Mouse (Mus musculus) heart, embryonic 15.5 days (tissue): ENCODE measurements at regions not wholly inside any gene's neighbourhood (a gene's known extent, or its start where the extent isn't known, plus 50 kb on each side); places are given as distances from the start of the nearest gene placed in this dataset.

Experiments used
- ATAC-seq: fragments of 200-750 bp; cut with Nextera tagmentation; replicated peaks from 2 replicates; pipeline ENCODE4 v1.8.0; 2017; ENCODE audit warnings: low read depth, moderate TSS enrichment; ENCODE audit not compliant: insufficient number of reproducible peaks, insufficient read depth, low FRiP score
- H3K27ac ChIP-seq: fragments of 300-500 bp; sonication (generic); 2 replicates; pipeline ENCODE4 v1.5.1; 2015; ENCODE audit warnings: mild to moderate bottlenecking, inconsistent platforms
- H3K27me3 ChIP-seq: fragments of 300-500 bp; sonication (generic); 2 replicates; pipeline ENCODE4 v1.6.1; 2015; ENCODE audit warnings: inconsistent platforms
- H3K36me3 ChIP-seq: fragments of 300-500 bp; sonication (generic); 2 replicates; pipeline ENCODE4 v1.6.1; 2015; ENCODE audit warnings: mild to moderate bottlenecking, inconsistent platforms
- H3K4me1 ChIP-seq: fragments of 300-500 bp; sonication (generic); replicated peaks from 2 replicates; pipeline ENCODE4 v1.6.1; 2015; ENCODE audit warnings: inconsistent platforms
- H3K4me2 ChIP-seq: fragments of 300-500 bp; sonication (generic); 2 replicates; pipeline ENCODE4 v1.6.1; 2015; ENCODE audit warnings: inconsistent platforms, mild to moderate bottlenecking, moderate library complexity
- H3K4me3 ChIP-seq: fragments of 300-500 bp; sonication (generic); 2 replicates; pipeline ENCODE4 v1.5.1; 2015; ENCODE audit warnings: mild to moderate bottlenecking, inconsistent platforms
- H3K9ac ChIP-seq: fragments of 300-500 bp; sonication (generic); 2 replicates; pipeline ENCODE4 v1.6.1; 2015; ENCODE audit warnings: mild to moderate bottlenecking, inconsistent platforms
- H3K9me3 ChIP-seq: fragments of 300-500 bp; sonication (generic); replicated peaks from 2 replicates; pipeline ENCODE4 v1.6.1; 2016; ENCODE audit warnings: inconsistent platforms
- WGBS: fragments of 180-500 bp; shearing (Covaris S2); methylation state at CpG from one replicate; pipeline ENCODE4 v1.1.7; 2015; ENCODE audit warnings: mixed read lengths; 5-methylcytosine and 5-hydroxymethylcytosine counted together

- WGBS = 18% methylated on average over 16 of the region's 16 CpGs
- ATAC-seq = no peak
- H3K36me3 ChIP-seq = no peaks in the 10 kb centered on the region
- no peak overlapping the region for H3K27ac ChIP-seq
- H3K4me2 ChIP-seq = peak overlapping the region; percentile 40
- H3K9me3 ChIP-seq = no peaks in the 10 kb centered on the region
- no peak overlapping the region for H3K4me3 ChIP-seq
- H3K9ac ChIP-seq = no peak overlapping the region
- peaks cover 3% of the 10 kb centered on the region for H3K4me1 ChIP-seq
- no peaks in the 10 kb centered on the region; the same call in 1 of the 2 replicates for H3K27me3 ChIP-seq
Observed at GRCm38 (mm10) chr12:29232492-29233447, 295.4 kb upstream of the Myt1l start.

GRCm38 (mm10) chr12:29236496-29236895 is 291.7 kb upstream of the Myt1l start:
- 73% methylated on average over 2 of the region's 2 CpGs for WGBS
- H3K4me3 ChIP-seq = no peak overlapping the region

DNA sequence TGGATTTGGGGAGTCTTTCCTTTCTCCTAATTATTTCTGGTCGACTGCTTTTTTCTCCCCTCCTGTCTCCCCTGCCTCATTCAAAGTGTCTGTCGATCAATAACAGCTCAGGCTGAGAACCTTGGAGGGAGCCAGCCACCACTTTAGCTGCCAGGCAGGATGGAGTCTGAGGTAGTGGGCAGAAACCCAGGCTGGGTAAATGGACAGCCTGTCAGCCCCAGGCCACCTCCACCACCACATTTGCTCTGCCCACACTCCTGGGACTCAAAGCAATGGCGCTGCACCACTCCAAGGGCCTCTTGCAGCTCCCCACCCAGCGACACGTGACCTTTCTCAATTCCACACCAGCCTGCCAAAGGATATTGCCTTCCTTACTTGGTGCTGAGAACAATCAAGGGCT is 290.7 kb upstream of the Myt1l start:
- Histone ChIP-seq H3K36me3 (no peaks in the 10 kb centered on the region), H3K9me3 (no peaks in the 10 kb centered on the region), H3K4me1 (peaks cover 14% of the 10 kb centered on the region), H3K9ac (no peak overlapping the region), H3K4me3 (no peak overlapping the region), H3K27me3 (no peaks in the 10 kb centered on the region), H3K4me2 (no peak overlapping the region), H3K27ac (no peak overlapping the region)
- WGBS = 47% methylated on average over 5 of the region's 5 CpGs
- ATAC-seq = no peak

More at GRCm38 (mm10) chr12:29236496-29236895, 291.7 kb upstream of the Myt1l start:
- Histone ChIP-seq H3K4me1 (peaks cover 14% of the 10 kb centered on the region), H3K36me3 (no peaks in the 10 kb centered on the region), H3K9me3 (no peaks in the 10 kb centered on the region), H3K9ac (no peak overlapping the region), H3K27ac (no peak overlapping the region), H3K27me3 (no peaks in the 10 kb centered on the region), H3K4me2 (no peak overlapping the region)
- no peak for ATAC-seq

GRCm38 (mm10) chr12:29239482-29239881 is 288.7 kb upstream of the Myt1l start:
- Histone ChIP-seq H3K36me3 (no peaks in the 10 kb centered on the region), H3K4me2 (no peak overlapping the region), H3K4me1 (peaks cover 14% of the 10 kb centered on the region), H3K4me3 (no peak overlapping the region), H3K9me3 (no peaks in the 10 kb centered on the region), H3K9ac (no peak overlapping the region), H3K27me3 (no peaks in the 10 kb centered on the region), H3K27ac (no peak overlapping the region)
- no peak for ATAC-seq
- WGBS = 77% methylated on average over 3 of the region's 3 CpGs

DNA sequence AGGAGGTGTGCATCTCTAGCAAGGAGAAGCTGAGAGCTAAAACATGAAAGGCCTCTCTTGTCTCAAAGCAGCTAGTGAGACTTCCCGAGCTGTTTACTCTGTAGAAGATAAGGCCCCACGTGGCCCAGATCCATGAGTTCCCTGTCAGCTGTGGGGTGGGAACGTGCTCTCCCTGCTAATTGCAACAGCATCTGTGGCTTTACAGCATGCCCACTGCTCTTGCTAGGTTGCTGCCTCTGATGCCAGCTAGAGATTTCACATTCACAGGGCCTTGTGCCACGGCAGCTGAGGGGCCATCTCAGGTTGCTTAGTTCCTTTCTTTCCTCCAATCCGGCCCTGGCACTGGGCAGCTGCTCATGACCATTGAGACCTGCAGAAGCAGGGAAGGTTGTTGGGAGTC is 288.2 kb upstream of the Myt1l start:
- Histone ChIP-seq H3K9me3 (no peaks in the 10 kb centered on the region), H3K27ac (no peak overlapping the region), H3K4me2 (no peak overlapping the region), H3K9ac (no peak overlapping the region), H3K4me1 (peaks cover 14% of the 10 kb centered on the region), H3K27me3 (no peaks in the 10 kb centered on the region), H3K4me3 (no peak overlapping the region), H3K36me3 (no peaks in the 10 kb centered on the region)
- 19% methylated on average over 5 of the region's 5 CpGs for WGBS
- no peak for ATAC-seq

DNA sequence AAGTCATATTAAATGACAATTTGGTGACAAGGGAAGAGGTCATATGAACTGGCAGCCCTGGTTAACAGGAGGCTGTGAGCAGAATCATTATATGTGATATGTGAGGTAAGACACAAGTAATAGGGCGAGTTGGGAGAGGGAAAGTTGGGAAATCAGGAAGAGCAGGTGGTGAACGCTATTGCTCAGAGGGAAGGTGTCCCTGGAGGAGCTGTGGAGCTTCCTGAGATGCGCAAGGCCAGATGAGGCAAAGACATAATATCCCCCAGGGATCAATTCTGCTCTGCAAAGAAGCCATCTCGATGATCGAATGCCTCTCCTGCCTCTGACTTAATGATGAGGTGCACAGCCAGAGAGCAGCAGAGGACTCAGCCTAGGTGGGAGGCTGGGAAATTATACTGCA is 285.1 kb upstream of the Myt1l start:
- ATAC-seq = no peak

GRCm38 (mm10) chr12:29246041-29246440 is 282.1 kb upstream of the Myt1l start:
- no peaks in the 10 kb centered on the region for H3K36me3 ChIP-seq
- no peak overlapping the region for H3K9ac ChIP-seq
- no peak overlapping the region for H3K4me2 ChIP-seq
- H3K27ac ChIP-seq = no peak overlapping the region
- 37% methylated on average over 3 of the region's 3 CpGs for WGBS
- no peaks in the 10 kb centered on the region for H3K9me3 ChIP-seq
- H3K4me3 ChIP-seq = no peak overlapping the region
- H3K4me1 ChIP-seq = no peaks in the 10 kb centered on the region
- ATAC-seq = no peak
- H3K27me3 ChIP-seq = no peaks in the 10 kb centered on the region

More for the DNA sequence above, 285.1 kb upstream of the Myt1l start:
- no peaks in the 10 kb centered on the region for H3K36me3 ChIP-seq
- peaks cover 9% of the 10 kb centered on the region for H3K4me1 ChIP-seq
- H3K9ac ChIP-seq = no peak overlapping the region
- no peak overlapping the region for H3K4me2 ChIP-seq
- H3K27me3 ChIP-seq = no peaks in the 10 kb centered on the region
- H3K27ac ChIP-seq = no peak overlapping the region
- 72% methylated on average over 5 of the region's 5 CpGs for WGBS
- H3K9me3 ChIP-seq = no peaks in the 10 kb centered on the region
- H3K4me3 ChIP-seq = no peak overlapping the region

DNA sequence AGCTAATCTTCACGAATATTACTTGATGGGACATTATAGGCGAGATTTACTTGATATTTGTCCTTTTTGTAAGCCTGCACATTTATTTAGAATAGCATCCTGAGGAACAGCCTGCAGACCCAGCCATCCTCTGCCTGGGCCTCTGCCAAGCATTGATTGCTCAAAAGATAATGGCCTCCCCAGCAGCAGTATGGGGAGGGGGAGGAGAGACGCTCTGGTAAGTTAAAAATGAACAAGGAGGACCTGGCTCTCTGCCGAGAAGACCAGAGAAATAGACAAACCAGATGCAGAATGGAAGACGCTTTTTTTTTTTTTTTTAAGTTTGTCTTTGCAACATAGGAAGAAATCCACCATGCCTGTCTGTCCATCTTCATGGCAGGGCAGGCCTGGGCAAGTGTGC is 280.8 kb upstream of the Myt1l start:
- Histone ChIP-seq H3K4me2 (no peak overlapping the region), H3K4me3 (no peak overlapping the region), H3K9me3 (no peaks in the 10 kb centered on the region), H3K4me1 (no peaks in the 10 kb centered on the region), H3K36me3 (no peaks in the 10 kb centered on the region), H3K9ac (no peak overlapping the region), H3K27ac (no peak overlapping the region), H3K27me3 (no peaks in the 10 kb centered on the region)
- ATAC-seq = no peak
- 57% methylated on average over 5 of the region's 5 CpGs for WGBS

GRCm38 (mm10) chr12:29248459-29248858 is 279.7 kb upstream of the Myt1l start:
- H3K4me2 ChIP-seq = no peak overlapping the region
- no peaks in the 10 kb centered on the region for H3K4me1 ChIP-seq
- no peaks in the 10 kb centered on the region for H3K9me3 ChIP-seq
- no peaks in the 10 kb centered on the region for H3K27me3 ChIP-seq
- 80% methylated on average over 10 of the region's 10 CpGs for WGBS
- ATAC-seq = no peak
- no peaks in the 10 kb centered on the region for H3K36me3 ChIP-seq
- no peak overlapping the region for H3K9ac ChIP-seq
- no peak overlapping the region for H3K27ac ChIP-seq
- no peak overlapping the region for H3K4me3 ChIP-seq

DNA sequence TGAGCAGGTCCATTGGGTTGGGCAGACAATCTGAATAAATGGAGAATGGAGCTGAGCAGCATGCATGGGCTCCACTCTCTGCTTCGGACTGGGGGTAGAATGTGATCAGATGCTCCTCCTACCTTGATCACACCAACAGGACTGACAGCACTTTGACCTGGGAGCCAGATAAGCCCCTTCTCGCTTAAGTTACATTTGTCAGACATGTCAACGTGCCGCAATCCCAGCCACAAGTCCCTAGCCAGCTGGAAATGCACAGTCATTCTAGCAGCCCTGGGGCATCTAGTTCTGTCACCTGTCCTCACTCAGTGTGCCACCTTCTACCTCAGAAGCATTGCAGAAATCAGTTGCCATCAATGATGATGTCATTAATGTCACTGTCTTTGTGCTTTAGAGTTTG is 272.1 kb upstream of the Myt1l start:
- 78% methylated on average over 4 of the region's 4 CpGs for WGBS
- H3K36me3 ChIP-seq = no peaks in the 10 kb centered on the region

GRCm38 (mm10) chr12:29257011-29257734 is 271.0 kb upstream of the Myt1l start:
- 30% methylated on average over 7 of the region's 7 CpGs for WGBS

More for the DNA sequence above, 272.1 kb upstream of the Myt1l start:
- no peaks in the 10 kb centered on the region for H3K9me3 ChIP-seq
- no peak overlapping the region for H3K27ac ChIP-seq
- H3K4me1 ChIP-seq = peaks cover 16% of the 10 kb centered on the region
- no peak for ATAC-seq
- no peak overlapping the region for H3K4me3 ChIP-seq
- H3K27me3 ChIP-seq = no peaks in the 10 kb centered on the region
- H3K9ac ChIP-seq = no peak overlapping the region
- H3K4me2 ChIP-seq = no peak overlapping the region

More at GRCm38 (mm10) chr12:29257011-29257734, 271.0 kb upstream of the Myt1l start:
- Histone ChIP-seq H3K4me2 (no peak overlapping the region), H3K4me1 (peaks cover 16% of the 10 kb centered on the region), H3K27me3 (no peaks in the 10 kb centered on the region), H3K27ac (no peak overlapping the region), H3K9ac (no peak overlapping the region), H3K36me3 (no peaks in the 10 kb centered on the region), H3K9me3 (no peaks in the 10 kb centered on the region), H3K4me3 (no peak overlapping the region)
- no peak for ATAC-seq
